Mouse (Mus musculus): Measurements from ENCODE around the gene Stx4a. TPM values are rescaled to one million over a fixed set of nuclear protein-coding genes. Genes with fewer than 3 reads are reported as not detected.

Gene Stx4a
- 150 TPM for polyA plus RNA-seq (2017; shearing (Covaris generic))

GRCm38 (mm10) chr7:127824176-127824871 is at the start of gene Stx4a, which contains the start of gene Stx1b:
Gene Stx4a, plus strand, starts transcription at chr7:127824294.
Gene Stx1b, minus strand, starts transcription at chr7:127824549.

GRCm38 (mm10) chr7:127776426-127776825 is 47.7 kb upstream of the Stx4a start, which contains the start of gene Setd1a:
Gene Setd1a, plus strand, starts transcription at chr7:127776670.

GRCm38 (mm10) chr7:127785308-127785707 is 38.8 kb upstream of the Stx4a start, which contains the start of gene Gm49388:
Gene Gm49388, plus strand, starts transcription at chr7:127785608.

GRCm38 (mm10) chr7:127800435-127801009 is 23.6 kb upstream of the Stx4a start, which contains the start of gene Hsd3b7:
Gene Hsd3b7, plus strand, starts transcription at chr7:127800604.

GRCm38 (mm10) chr7:127876041-127876466 is 52.0 kb downstream of the Stx4a start, which contains the start of gene Zfp646:
Gene Zfp646, plus strand, starts transcription at chr7:127876221.

GRCm38 (mm10) chr7:127876467-127877348 is 52.6 kb downstream of the Stx4a start, which contains the start of gene Zfp668:
Gene Zfp668, minus strand, starts transcription at chr7:127876828.

GRCm38 (mm10) chr7:127890798-127891197 is 66.7 kb downstream of the Stx4a start, which contains the start of gene Prss53:
Gene Prss53, minus strand, starts transcription at chr7:127890970.

GRCm38 (mm10) chr7:127895442-127895841 is 71.3 kb downstream of the Stx4a start, which contains the start of the genes Gm21974 and Vkorc1:
Gene Gm21974, minus strand, starts transcription at chr7:127895454.
Gene Vkorc1, minus strand, starts transcription at chr7:127895617.

Other genes with a start within 250 kb of the Stx4a start
- 0.42 TPM for gene Ccdc189, start 235.7 kb upstream of the Stx4a start, polyA plus RNA-seq (2017; shearing (Covaris generic))
- 129 TPM for gene Rnf40, start 235.5 kb upstream of the Stx4a start, polyA plus RNA-seq (2017; shearing (Covaris generic))
- 1.0 TPM for gene Zfp629, start 208.5 kb upstream of the Stx4a start, polyA plus RNA-seq (2017; shearing (Covaris generic))
- 74.6 TPM for gene Bcl7c, start 115.4 kb upstream of the Stx4a start, polyA plus RNA-seq (2017; shearing (Covaris generic))
- gene Ctf1, start 111.6 kb upstream of the Stx4a start, polyA plus RNA-seq (2017; shearing (Covaris generic)), result not detected
- gene Ctf2, start 92.1 kb upstream of the Stx4a start, polyA plus RNA-seq (2017; shearing (Covaris generic)), result not detected
- 1.3 TPM for gene Fbxl19, start 79.8 kb upstream of the Stx4a start, polyA plus RNA-seq (2017; shearing (Covaris generic))
- 24.1 TPM for gene Orai3, start 54.5 kb upstream of the Stx4a start, polyA plus RNA-seq (2017; shearing (Covaris generic))
- 3.5 TPM for gene Setd1a, start 47.6 kb upstream of the Stx4a start, polyA plus RNA-seq (2017; shearing (Covaris generic))
- not detected for gene Gm49388, start 38.7 kb upstream of the Stx4a start, polyA plus RNA-seq (2017; shearing (Covaris generic))
- 2.4 TPM for gene Hsd3b7, start 23.7 kb upstream of the Stx4a start, polyA plus RNA-seq (2017; shearing (Covaris generic))
- gene Stx1b, start 255 bp downstream of the Stx4a start, polyA plus RNA-seq (2017; shearing (Covaris generic)), result not detected
- 43.1 TPM for gene Zfp646, start 51.9 kb downstream of the Stx4a start, polyA plus RNA-seq (2017; shearing (Covaris generic))
- 21.8 TPM for gene Zfp668, start 52.5 kb downstream of the Stx4a start, polyA plus RNA-seq (2017; shearing (Covaris generic))
- gene Prss53, start 66.7 kb downstream of the Stx4a start, polyA plus RNA-seq (2017; shearing (Covaris generic)), result 0.48 TPM
- gene Gm21974, start 71.2 kb downstream of the Stx4a start, polyA plus RNA-seq (2017; shearing (Covaris generic)), result not detected
- gene Vkorc1, start 71.3 kb downstream of the Stx4a start, polyA plus RNA-seq (2017; shearing (Covaris generic)), result 34.1 TPM
- 68.1 TPM for gene Bckdk, start 79.8 kb downstream of the Stx4a start, polyA plus RNA-seq (2017; shearing (Covaris generic))
- gene Kat8, start 88.2 kb downstream of the Stx4a start, polyA plus RNA-seq (2017; shearing (Covaris generic)), result 46.5 TPM
- 0.11 TPM for gene Prss8, start 105.8 kb downstream of the Stx4a start, polyA plus RNA-seq (2017; shearing (Covaris generic))
- 4.2 TPM for gene Prss36, start 122.4 kb downstream of the Stx4a start, polyA plus RNA-seq (2017; shearing (Covaris generic))
- gene Fus, start 143.2 kb downstream of the Stx4a start, polyA plus RNA-seq (2017; shearing (Covaris generic)), result 152 TPM
- gene Pycard, start 169.6 kb downstream of the Stx4a start, polyA plus RNA-seq (2017; shearing (Covaris generic)), result 292 TPM
- not detected for gene Trim72, start 179.7 kb downstream of the Stx4a start, polyA plus RNA-seq (2017; shearing (Covaris generic))
- 0.92 TPM for gene Itgam, start 238.3 kb downstream of the Stx4a start, polyA plus RNA-seq (2017; shearing (Covaris generic))
- not detected for gene Gm49368, start 238.4 kb downstream of the Stx4a start, polyA plus RNA-seq (2017; shearing (Covaris generic))

Data from CD4-positive, CD25-positive, alpha-beta regulatory T cell (primary cell).